Mouse (Mus musculus): ENCODE data around the gene Gnai2.
A peak's percentile ranks its signal among the peaks of the same experiment; 100 is the strongest.
"Not testable (repeated sequence)": the region's sequence is repeated elsewhere in the genome, so short reads cannot be mapped to it uniquely, and the experiment has no call there.

Gene Gnai2

GRCm38 (mm10) chr9:107586974-107587832, 48.0 kb downstream of the Gnai2 start, which contains the start of gene Ifrd2:
Ifrd2 (plus strand) TSS chr9:107587642.
- DNase-seq (ENCODE audit: low spot score): peak; percentile 92

DNA sequence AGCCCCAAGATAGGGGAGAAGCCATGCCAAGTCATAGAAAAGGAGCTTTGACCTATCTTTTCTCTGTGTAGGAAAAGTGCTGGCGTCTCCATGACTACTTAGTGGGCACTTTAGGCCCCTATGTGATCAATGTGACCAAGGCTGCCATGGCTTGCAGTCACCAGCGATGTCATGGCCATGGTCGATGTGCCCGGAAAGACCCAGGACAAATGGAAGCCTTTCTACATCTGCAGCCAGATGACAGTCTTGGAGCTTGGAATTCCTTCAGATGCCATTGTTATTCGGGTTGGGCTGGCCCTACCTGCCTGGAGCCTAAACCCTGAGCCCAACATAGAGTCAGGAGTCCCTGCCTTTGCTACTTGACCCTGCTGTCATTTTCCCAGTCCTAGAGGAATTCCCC, 48.7 kb downstream of the Gnai2 start:
- DNase-seq (ENCODE audit: low spot score): no peak

DNA sequence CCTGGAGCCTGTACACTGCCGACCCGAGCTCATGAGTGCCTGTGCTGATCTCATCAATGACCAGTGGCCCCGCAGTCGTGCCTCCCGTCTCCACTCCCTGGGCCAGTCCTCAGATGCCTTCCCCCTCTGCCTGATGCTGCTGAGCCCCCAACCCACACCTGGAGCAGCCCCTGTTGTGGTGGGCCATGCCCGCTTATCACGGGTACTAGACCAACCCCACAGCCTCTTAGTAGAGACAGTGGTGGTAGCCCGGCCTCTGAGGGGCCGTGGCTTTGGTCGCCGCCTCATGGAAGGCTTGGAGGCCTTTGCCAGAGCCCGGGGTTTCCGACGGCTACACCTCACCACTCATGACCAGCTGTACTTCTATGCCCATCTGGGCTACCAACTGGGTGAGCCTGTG, 52.0 kb downstream of the Gnai2 start:
- DNase-seq (ENCODE audit: low spot score): no peak

- no peak for DNase-seq (ENCODE audit: low spot score)
Observed at GRCm38 (mm10) chr9:107582509-107583062, 52.6 kb downstream of the Gnai2 start.

DNA sequence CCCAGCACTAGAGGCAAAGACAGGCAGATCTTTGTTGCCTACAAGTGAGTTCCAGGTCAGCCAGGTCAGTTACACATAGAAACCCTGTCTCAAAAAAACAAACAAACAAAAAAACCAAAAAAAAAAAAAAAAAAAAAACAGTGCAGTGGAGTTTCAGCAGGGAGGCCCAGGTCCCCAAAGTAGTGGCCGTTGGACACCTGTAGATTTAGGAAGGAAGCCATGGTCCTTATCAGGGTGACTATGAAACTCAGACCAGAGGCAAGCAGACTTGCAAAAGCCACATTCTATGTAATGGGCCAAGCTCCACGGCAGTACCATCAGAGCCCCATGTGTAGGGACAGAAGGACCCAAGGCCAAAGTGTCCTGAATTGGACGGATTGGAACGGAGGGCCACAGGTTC, 53.6 kb downstream of the Gnai2 start:
- no peak for DNase-seq (ENCODE audit: low spot score)

DNA sequence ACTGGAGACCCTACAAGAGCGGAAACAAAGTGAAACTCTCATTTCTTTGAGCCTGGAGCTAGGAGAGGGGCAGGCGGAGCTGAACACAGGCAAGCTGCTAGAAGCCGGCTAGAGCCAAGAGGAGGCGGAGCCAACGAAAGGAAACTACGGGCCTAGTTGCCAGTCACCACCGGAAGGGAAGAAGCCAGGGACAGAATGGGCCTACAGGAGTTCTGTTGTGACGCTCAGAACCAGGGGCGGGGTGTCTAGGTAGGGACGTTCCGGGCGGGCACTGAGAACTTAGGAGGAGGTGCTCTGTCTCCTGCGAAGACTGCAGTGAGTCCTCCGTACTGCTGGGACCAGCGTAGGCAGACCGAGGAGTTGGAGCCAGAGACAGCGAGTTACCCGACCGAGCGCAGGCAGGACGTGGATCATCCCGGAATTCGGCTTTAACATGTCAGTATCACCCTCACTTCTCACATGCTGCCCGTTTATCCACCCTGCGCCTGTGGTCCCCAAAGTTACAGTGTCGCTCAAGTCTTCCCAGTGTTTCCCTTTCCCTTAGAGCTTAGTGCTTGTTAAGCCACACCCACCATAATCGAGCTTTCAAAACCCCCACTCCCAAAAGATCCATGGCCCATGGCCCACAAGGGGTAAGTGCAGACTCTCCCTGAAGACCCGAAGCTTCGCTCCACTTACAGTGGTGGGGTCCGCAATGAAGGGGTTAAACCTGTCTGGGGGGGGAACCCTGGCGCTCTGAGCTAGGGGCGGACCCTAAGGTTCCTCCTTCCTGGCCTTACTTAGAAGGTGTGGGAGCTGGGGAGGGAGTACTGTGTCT, 54.5 kb downstream of the Gnai2 start, which contains the start of gene Hyal3:
TSS of gene Hyal3 (plus strand) at position 318 of the 817 bp plus-strand sequence.
- peak; percentile 86 for DNase-seq (ENCODE audit: low spot score)

DNA sequence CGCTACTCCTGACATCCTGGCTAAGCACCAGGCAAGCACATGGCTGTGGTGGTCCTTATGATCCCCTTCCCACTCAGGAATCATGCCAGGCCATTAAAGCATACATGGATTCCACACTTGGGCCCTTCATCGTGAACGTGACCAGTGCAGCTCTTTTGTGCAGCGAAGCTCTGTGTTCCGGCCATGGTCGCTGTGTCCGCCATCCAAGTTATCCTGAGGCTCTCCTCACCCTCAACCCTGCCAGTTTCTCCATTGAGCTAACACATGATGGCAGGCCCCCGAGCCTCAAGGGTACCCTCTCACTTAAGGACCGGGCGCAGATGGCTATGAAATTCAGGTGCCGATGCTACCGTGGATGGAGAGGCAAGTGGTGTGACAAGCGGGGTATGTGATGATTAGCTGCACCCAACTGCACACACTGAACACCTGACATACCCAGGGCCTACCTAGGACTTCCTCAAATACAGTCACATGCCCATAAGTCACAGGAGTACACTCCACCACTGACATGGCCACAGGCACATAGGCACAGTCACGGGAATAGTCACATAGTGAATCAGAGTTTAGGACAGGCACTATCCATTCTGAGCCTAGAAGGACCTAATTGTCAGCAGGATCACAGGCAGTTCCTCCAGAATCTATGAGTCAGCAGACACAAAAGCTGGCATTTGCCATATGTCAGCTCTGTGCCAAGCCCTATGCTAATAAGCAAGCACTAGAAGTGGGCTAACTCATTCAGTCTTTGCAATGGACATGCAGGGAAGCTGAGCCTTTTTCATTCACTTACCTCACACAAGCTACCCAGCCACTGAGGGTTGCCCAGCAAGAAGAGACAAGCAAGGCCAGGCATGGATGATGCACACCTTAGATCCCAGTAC, 55.9 kb downstream of the Gnai2 start:
- no peak for DNase-seq (ENCODE audit: low spot score)

GRCm38 (mm10) chr9:107578587-107578986, 56.6 kb downstream of the Gnai2 start, which contains the start of gene Naa80:
Naa80 (plus strand) TSS chr9:107578887.
- DNase-seq (ENCODE audit: low spot score): no peak

DNA sequence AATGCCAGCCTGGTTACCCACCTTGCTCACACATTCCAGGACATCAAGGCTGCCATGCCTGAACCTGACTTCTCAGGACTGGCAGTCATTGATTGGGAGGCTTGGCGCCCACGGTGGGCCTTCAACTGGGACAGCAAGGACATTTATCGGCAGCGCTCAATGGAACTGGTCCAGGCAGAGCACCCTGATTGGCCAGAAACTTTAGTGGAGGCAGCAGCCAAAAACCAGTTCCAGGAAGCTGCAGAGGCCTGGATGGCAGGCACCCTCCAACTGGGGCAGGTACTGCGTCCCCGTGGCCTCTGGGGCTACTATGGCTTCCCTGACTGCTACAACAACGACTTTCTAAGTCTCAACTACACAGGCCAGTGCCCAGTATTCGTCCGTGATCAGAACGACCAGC, 57.3 kb downstream of the Gnai2 start:
- DNase-seq (ENCODE audit: low spot score): no peak

GRCm38 (mm10) chr9:107576357-107577107, 58.6 kb downstream of the Gnai2 start, which contains the start of gene Hyal1:
Hyal1 (plus strand) TSS chr9:107576927.
- peak; percentile 85 for DNase-seq (ENCODE audit: low spot score)

GRCm38 (mm10) chr9:107575579-107576356, 59.4 kb downstream of the Gnai2 start:
- DNase-seq (ENCODE audit: low spot score): no peak

DNA sequence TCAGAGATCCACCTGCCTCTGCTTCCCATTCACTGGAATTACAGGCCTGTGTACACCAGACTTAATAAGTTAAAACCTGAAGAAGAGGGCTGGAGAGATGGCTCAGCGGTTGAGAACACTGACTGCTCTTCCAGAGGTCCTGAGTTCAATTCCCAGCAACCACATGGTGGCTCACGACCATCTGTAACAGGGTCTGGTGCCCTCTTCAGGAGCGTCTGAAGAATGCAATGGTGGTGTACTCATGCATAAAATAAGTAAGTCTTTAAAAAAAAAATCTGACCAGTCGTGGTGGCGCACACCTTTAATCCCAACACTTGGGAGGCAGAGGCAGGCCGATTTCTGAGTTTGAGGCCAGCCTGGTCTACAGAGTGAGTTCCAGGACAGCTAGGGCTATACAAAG, 61.4 kb downstream of the Gnai2 start:
- DNase-seq (ENCODE audit: low spot score): not testable (repeated sequence)

GRCm38 (mm10) chr9:107572327-107572662, 62.9 kb downstream of the Gnai2 start:
- no peak for DNase-seq (ENCODE audit: low spot score)

GRCm38 (mm10) chr9:107571534-107572326, 63.4 kb downstream of the Gnai2 start:
- DNase-seq (ENCODE audit: low spot score): no peak

DNA sequence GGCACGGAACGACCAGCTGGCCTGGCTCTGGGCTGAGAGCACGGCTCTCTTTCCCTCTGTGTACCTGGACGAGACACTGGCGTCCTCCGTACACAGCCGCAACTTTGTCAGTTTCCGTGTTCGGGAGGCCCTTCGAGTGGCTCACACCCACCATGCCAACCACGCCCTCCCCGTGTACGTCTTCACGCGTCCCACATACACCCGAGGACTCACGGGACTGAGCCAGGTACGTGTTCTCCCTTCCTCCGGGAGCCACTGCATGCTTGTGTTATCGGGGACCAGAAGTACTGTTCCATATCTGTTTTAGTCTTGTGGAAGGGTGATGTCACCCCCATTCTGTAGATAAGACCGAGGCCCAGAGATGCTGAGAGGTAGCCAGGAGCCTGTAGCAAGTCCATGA, 64.3 kb downstream of the Gnai2 start:
- no peak for DNase-seq (ENCODE audit: low spot score)

DNA sequence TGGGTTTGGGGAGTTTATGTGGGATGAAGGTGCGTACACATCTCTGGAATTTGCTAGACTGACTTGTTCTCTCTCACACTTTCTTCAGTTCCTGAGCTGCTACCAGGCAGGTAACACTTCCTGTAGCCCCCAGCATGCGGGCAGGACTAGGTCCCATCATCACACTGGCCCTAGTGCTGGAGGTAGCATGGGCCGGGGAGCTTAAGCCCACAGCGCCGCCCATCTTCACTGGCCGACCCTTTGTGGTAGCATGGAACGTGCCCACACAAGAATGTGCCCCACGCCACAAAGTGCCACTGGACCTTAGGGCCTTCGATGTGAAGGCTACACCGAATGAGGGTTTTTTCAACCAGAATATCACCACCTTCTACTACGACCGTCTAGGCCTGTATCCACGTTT, 65.2 kb downstream of the Gnai2 start:
- DNase-seq (ENCODE audit: low spot score): no peak

DNA sequence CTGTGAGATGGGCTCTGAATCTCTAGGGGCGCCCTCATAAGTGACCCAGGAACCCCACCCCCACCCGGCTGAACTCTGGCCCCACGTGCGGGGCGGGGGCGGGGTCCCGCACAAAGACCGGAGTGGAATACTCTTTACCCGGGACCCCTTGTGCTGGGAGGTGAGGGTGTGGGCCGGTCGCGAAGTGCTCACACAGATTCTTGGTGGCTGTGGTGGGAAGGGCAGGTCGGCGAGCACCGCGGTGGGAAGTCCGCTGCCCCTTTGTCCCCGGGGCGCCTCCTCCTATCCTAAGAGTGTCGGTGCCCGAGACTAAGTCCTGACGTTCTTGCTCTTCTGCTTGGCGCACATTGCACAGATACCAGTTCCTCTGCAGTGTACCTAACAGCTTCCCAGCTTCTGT, 65.9 kb downstream of the Gnai2 start:
- DNase-seq (ENCODE audit: low spot score): no peak

GRCm38 (mm10) chr9:107568331-107569261, 66.6 kb downstream of the Gnai2 start:
- peak; percentile 87 for DNase-seq (ENCODE audit: low spot score)

Data from ovary, postnatal 36 days (tissue).